Mouse (Mus musculus) kidney, adult 2 months (tissue): Measurements from ENCODE around the gene Mtg1. TPM values are rescaled to one million over a fixed set of nuclear protein-coding genes. Genes with fewer than 3 reads are reported as not detected.

Experiments used
- DNase-seq: peaks from one replicate; pipeline ENCODE4 v3.0.0; 2021
- H3K27ac ChIP-seq: fragments of 200-500 bp; 2 replicates; pipeline ENCODE4 v1.5.1; 2012; ENCODE audit warnings: low read depth, low read length, control low read depth, inconsistent platforms; ENCODE audit not compliant: insufficient read depth
- H3K27me3 ChIP-seq: fragments of 200-500 bp; replicated peaks from 2 replicates; pipeline ENCODE4 v1.6.1; 2012; ENCODE audit warnings: mild to moderate bottlenecking, moderate library complexity, low read length, inconsistent platforms; ENCODE audit not compliant: control insufficient read depth, insufficient read depth
- H3K36me3 ChIP-seq: fragments of 200-500 bp; 2 replicates; pipeline ENCODE4 v1.6.1; 2012; ENCODE audit warnings: mild to moderate bottlenecking, moderate library complexity, low read length, inconsistent platforms; ENCODE audit not compliant: control insufficient read depth, insufficient read depth
- H3K4me1 ChIP-seq: fragments of 200-500 bp; 2 replicates; pipeline ENCODE4 v1.6.1; 2011; ENCODE audit warnings: low read length; ENCODE audit not compliant: control insufficient read depth, insufficient read depth
- H3K4me3 ChIP-seq: fragments of 200-500 bp; 2 replicates; pipeline ENCODE4 v1.5.1; 2011; ENCODE audit warnings: mild to moderate bottlenecking, low read depth, low read length, control low read depth; ENCODE audit not compliant: insufficient read depth
- CTCF ChIP-seq: fragments of 200-500 bp; conservative IDR thresholded peaks from 2 replicates; pipeline ENCODE4 v1.5.1; 2011; ENCODE audit warnings: low read depth, mild to moderate bottlenecking, control low read depth, low read length, moderate library complexity, mixed read lengths; ENCODE audit not compliant: insufficient read depth, insufficient read length
- POLR2A ChIP-seq: fragments of 200-500 bp; IDR thresholded peaks from one replicate; pipeline ENCODE4 v1.6.1; 2011; ENCODE audit warnings: low read depth, low read length, control low read depth
- WGBS: fragments of 180-500 bp; shearing (Covaris S2); methylation state at CpG from one replicate; pipeline ENCODE4 v1.1.7; 2018; 5-methylcytosine and 5-hydroxymethylcytosine counted together
- polyA plus RNA-seq: library from polyadenylated mRNA; depleted of rRNA; stranded (reverse); fragments of >200 nt; gene quantifications from 2 replicates; pipeline ENCODE4 v1.2.3, GENCODE M21; 2012; rRNA removed

The Mtg1 gene
- 40.3 and 45.1 TPM in 2 replicates for polyA plus RNA-seq

- Histone ChIP-seq H3K4me3 (peak within 1 kb of the TSS; percentile 89), H3K4me1 (peaks cover 3% of the 10 kb centered on the region; the same call in 1 of the 2 replicates), H3K36me3 (no peaks in the 10 kb centered on the region), H3K27ac (peak within 1 kb of the TSS; percentile 79), H3K27me3 (no peaks in the 10 kb centered on the region)
- WGBS: 2% methylated on average over 39 of the region's 39 CpGs
- peak; percentile 51 for TF ChIP-seq POLR2A
- TF ChIP-seq CTCF: no peak
- peak; percentile 98 for DNase-seq
These were observed at the start of gene Mtg1 for GRCm38 (mm10) chr7:140137135-140138020. Gene Mtg1, plus strand, starts transcription at chr7:140137564.

- no peak overlapping the region for H3K27ac ChIP-seq
- H3K27me3 ChIP-seq: no peaks in the 10 kb centered on the region
- no peak for DNase-seq
- no peaks in the 10 kb centered on the region for H3K36me3 ChIP-seq
- 55% methylated on average over 10 of the region's 10 CpGs for WGBS
- TF ChIP-seq POLR2A (no peak), CTCF (no peak)
- H3K4me3 ChIP-seq: no peak overlapping the region
- peaks cover 11% of the 10 kb centered on the region for H3K4me1 ChIP-seq
These were observed 46.8 kb upstream of the Mtg1 start for GRCm38 (mm10) chr7:140090601-140091000.

- H3K4me1 ChIP-seq: peaks cover 16% of the 10 kb centered on the region
- H3K27me3 ChIP-seq: no peaks in the 10 kb centered on the region
- DNase-seq: no peak
- TF ChIP-seq POLR2A (no peak), CTCF (no peak)
- no peaks in the 10 kb centered on the region for H3K36me3 ChIP-seq
- no peak within 1 kb of the TSS for H3K27ac ChIP-seq
- no peak within 1 kb of the TSS for H3K4me3 ChIP-seq
- WGBS: 84% methylated on average over 5 of the region's 5 CpGs
These were observed 44.3 kb upstream of the Mtg1 start, which contains the start of gene Prap1 for GRCm38 (mm10) chr7:140092924-140093528. Gene Prap1, plus strand, starts transcription at chr7:140093395.

GRCm38 (mm10) chr7:140094954-140095353, 42.4 kb upstream of the Mtg1 start:
- no peak overlapping the region for H3K27ac ChIP-seq

GRCm38 (mm10) chr7:140095556-140095955, 41.8 kb upstream of the Mtg1 start:
- no peak overlapping the region for H3K4me3 ChIP-seq
- H3K36me3 ChIP-seq: no peaks in the 10 kb centered on the region
- DNase-seq: peak; percentile 92
- H3K27ac ChIP-seq: no peak overlapping the region
- no peaks in the 10 kb centered on the region for H3K27me3 ChIP-seq
- H3K4me1 ChIP-seq: peaks cover 16% of the 10 kb centered on the region
- TF ChIP-seq POLR2A (no peak), CTCF (no peak)
- WGBS: 12% methylated on average over 1 of the region's 1 CpGs

More at GRCm38 (mm10) chr7:140094954-140095353, 42.4 kb upstream of the Mtg1 start:
- H3K36me3 ChIP-seq: no peaks in the 10 kb centered on the region
- WGBS: 29% methylated on average over 5 of the region's 5 CpGs
- H3K4me3 ChIP-seq: no peak overlapping the region
- no peak for DNase-seq
- TF ChIP-seq POLR2A (no peak), CTCF (no peak)
- H3K27me3 ChIP-seq: no peaks in the 10 kb centered on the region
- H3K4me1 ChIP-seq: peaks cover 16% of the 10 kb centered on the region

GRCm38 (mm10) chr7:140096055-140096454, 41.3 kb upstream of the Mtg1 start:
- DNase-seq: no peak
- Histone ChIP-seq H3K4me3 (no peak overlapping the region), H3K36me3 (no peaks in the 10 kb centered on the region), H3K27me3 (no peaks in the 10 kb centered on the region), H3K27ac (no peak overlapping the region), H3K4me1 (peaks cover 16% of the 10 kb centered on the region)
- no peak for TF ChIP-seq CTCF
- no peak for TF ChIP-seq POLR2A

GRCm38 (mm10) chr7:140098466-140098865, 38.9 kb upstream of the Mtg1 start:
- no peak for DNase-seq

More at GRCm38 (mm10) chr7:140098466-140098865, 38.9 kb upstream of the Mtg1 start:
- Histone ChIP-seq H3K4me3 (no peak overlapping the region), H3K4me1 (peaks cover 20% of the 10 kb centered on the region), H3K27ac (no peak overlapping the region), H3K27me3 (no peaks in the 10 kb centered on the region), H3K36me3 (no peaks in the 10 kb centered on the region)
- WGBS: 93% methylated on average over 1 of the region's 1 CpGs
- TF ChIP-seq POLR2A (no peak), CTCF (no peak)
